Mouse (Mus musculus) adrenal gland, adult 8-10 months (tissue): ENCODE results near the gene Krt35. TPM values are rescaled to one million over a fixed set of nuclear protein-coding genes. Genes with fewer than 3 reads are reported as not detected.

Source experiments
- DNase-seq: peaks from one replicate; pipeline ENCODE4 v3.0.0; 2022
- total RNA-seq, 4 experiments: library from RNA; stranded (reverse); gene quantifications; 2 replicates each; pipeline ENCODE4 v1.2.4; 2022

Krt35 gene
- total RNA-seq, 4 experiments from 2014 or later, result not detected

GRCm38 (mm10) chr11:100066236-100067010 lies 29.6 kb downstream of the Krt35 start:
- no peak for DNase-seq

DNA sequence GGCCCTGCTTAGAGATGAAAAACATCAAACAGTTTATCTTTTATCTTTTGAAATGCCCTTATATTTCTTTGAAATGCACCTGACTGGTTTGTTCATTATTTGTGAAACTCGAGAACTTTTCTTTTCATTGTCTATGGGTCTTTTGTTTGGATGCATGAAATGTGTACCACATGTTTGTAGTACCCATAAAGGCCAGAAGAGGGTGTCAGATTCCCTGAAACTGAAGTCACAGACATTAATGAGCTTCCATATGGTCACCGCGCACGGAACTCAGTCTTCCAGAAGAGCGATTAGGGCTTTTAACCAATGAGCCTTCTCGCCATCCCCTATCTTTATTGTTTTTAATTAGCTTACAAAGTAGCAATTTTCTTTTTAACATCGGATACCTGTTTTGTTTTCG lies 37.2 kb downstream of the Krt35 start:
- DNase-seq, result no peak

- peak; percentile 4 for DNase-seq
These were observed 40.1 kb downstream of the Krt35 start for GRCm38 (mm10) chr11:100055686-100056655.

DNA sequence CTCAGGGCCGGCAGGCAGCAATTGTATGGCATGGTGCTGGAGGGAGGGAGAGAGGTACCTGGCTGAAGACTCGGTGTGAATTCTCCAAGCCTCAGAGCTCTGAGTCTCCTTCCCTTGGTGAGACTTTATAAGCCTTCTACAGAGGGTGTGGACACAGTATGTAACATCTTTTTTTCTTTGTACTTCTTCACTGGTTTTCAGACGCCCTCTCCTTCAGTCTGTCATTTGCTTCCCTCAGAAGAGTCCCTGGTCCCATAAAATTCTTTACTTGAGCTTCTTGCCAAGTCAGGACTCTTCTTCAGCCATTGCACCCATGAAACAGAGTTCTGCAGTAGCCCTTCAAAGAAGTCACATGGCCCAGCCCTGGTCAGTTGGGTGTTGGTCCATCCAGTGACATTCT lies 45.6 kb downstream of the Krt35 start, which contains the start of gene Krt31:
Gene Krt31, minus strand, starts transcription at position 101 of the 400 bp plus-strand sequence.
- no peak for DNase-seq

- DNase-seq, result no peak
These were observed 48.8 kb downstream of the Krt35 start for GRCm38 (mm10) chr11:100047193-100047592.

DNA sequence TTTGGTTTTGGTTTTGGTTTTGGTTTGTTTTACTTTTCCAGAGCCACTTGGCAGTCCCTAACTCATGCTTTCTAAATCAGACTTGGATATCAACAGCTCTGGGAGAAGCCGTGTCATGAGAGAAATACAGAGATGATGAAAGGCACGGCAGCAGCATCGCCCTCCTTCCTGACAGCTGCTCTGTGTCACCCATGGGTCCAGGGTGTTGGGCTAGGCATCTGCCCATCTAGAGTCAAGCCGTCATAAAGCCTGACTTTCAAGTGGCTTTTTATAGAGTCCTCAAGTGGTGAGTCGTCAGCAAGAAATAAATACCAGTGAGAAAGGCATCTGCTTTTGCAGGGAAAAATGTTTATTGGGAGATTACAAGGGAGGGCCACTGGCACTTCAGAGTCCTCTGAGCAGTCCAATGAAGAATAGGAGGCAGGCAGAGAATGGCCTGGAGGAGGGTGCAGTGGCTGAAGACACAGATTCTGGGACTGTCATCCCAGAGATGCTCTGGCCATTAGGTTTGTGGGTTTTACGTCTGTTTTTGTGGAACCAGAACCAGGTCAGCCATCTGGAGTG lies 49.7 kb downstream of the Krt35 start:
- DNase-seq, result no peak

Other genes with a start within 250 kb of the Krt35 start
- not detected for gene Krtap4-16, start 244.6 kb downstream of the Krt35 start, total RNA-seq
- gene Gm11568, start 238.3 kb downstream of the Krt35 start, total RNA-seq, result not detected
- gene Gm11559, start 231.8 kb downstream of the Krt35 start, total RNA-seq, result not detected
- not detected for gene Krtap9-1, start 222.9 kb downstream of the Krt35 start, total RNA-seq
- not detected for gene Gm11567, start 217.1 kb downstream of the Krt35 start, total RNA-seq
- gene Krtap31-1, start 188.3 kb downstream of the Krt35 start, total RNA-seq, result not detected
- gene Gm11565, start 181.5 kb downstream of the Krt35 start, total RNA-seq, result not detected
- gene Krtap31-2, start 159.9 kb downstream of the Krt35 start, total RNA-seq, result not detected
- gene Krtap9-5, start 147.8 kb downstream of the Krt35 start, total RNA-seq, result not detected
- gene Krtap29-1, start 117.2 kb downstream of the Krt35 start, total RNA-seq, result not detected
- gene Krtap16-1, start 109.6 kb downstream of the Krt35 start, total RNA-seq, result not detected
- gene Krtap17-1, start 102.2 kb downstream of the Krt35 start, total RNA-seq, result not detected
- not detected for gene Krt33a, start 80.0 kb downstream of the Krt35 start, total RNA-seq
- gene Krt33b, start 66.4 kb downstream of the Krt35 start, total RNA-seq, result not detected
- gene Krt34, start 54.7 kb downstream of the Krt35 start, total RNA-seq, result not detected
- gene Krt31, start 45.7 kb downstream of the Krt35 start, total RNA-seq, result not detected
- not detected for gene Krt32, start 8.0 kb downstream of the Krt35 start, total RNA-seq
- under 1 TPM in 2 of 4 experiments, not detected in 2; 0.31 to 0.40 TPM for gene Krt36, start 9.4 kb upstream of the Krt35 start, total RNA-seq
- not detected for gene Krt13, start 25.3 kb upstream of the Krt35 start, total RNA-seq
- gene Krt15, start 39.7 kb upstream of the Krt35 start, total RNA-seq, result not detected
- gene Krt19, start 52.4 kb upstream of the Krt35 start, total RNA-seq, result 1 to 10 TPM; 1.3 to 4.2 (median 3.7) TPM
- under 1 TPM in 1 of 4 experiments, not detected in 3; 0.11 TPM for gene Krt9, start 97.0 kb upstream of the Krt35 start, total RNA-seq
- gene Krt14, start 111.3 kb upstream of the Krt35 start, total RNA-seq, result under 1 TPM in 2 of 4 experiments, not detected in 2; 0.22 to 0.27 TPM
- gene Krt16, start 152.7 kb upstream of the Krt35 start, total RNA-seq, result not detected
- not detected for gene Krt17, start 164.8 kb upstream of the Krt35 start, total RNA-seq
- gene Krt42, start 173.6 kb upstream of the Krt35 start, total RNA-seq, result not detected
- gene Eif1, start 223.6 kb upstream of the Krt35 start, total RNA-seq, result 1,000 to 10,000 TPM in 3 of 4 experiments, 100 to 1,000 TPM in 1; 987 to 1,365 (median 1,077) TPM
- gene Gast, start 238.2 kb upstream of the Krt35 start, total RNA-seq, result not detected